Mouse (Mus musculus) skeletal muscle tissue, adult 2 months (tissue): Measurements from ENCODE around the gene Dbf4.

Experiments used
- DNase-seq: peaks from one replicate; pipeline ENCODE4 v3.0.0-alpha.2; 2012; ENCODE audit warnings: low read depth, low spot score

The Dbf4 gene

DNA sequence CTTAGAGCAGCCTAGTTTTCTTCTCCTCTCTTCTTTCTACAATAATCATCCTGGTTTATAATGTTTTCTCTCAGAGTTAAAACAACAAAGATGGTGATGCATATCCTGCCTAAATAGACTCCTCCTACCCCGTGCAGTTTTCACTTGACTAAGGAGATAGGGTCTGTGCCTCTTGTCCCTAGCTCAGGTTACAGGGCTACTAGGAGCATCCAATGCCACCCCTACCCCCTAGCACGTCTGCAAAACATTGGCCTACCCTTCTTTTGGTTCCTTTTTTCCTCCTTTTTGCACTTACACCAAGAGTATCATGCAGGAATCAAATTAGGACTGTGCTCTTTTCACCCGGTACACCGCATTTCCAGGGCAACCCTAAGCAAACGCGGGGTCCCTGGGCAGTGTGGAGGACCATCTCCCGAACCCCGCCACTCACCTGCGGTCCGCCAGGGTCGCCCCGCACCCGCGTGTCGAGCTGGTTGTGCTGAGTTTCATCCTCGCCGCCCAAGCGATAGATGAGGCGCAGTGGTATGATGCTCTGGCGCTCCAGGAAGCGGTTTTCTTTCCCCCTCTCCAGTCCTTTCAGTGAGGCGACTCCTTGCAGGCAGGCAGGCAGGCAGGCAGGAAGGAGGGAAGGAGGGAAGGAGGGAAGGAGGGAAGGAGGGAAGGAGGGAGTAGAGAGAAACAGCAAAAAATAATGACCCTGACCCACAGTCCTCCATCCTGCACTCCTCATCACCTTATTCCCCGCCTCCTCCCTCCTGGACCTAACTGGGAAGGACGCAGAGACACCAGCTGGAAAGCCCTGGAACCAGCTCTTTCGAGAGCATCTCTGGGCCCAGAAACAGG is 55.5 kb downstream of the Dbf4 start:
- DNase-seq = no peak

DNA sequence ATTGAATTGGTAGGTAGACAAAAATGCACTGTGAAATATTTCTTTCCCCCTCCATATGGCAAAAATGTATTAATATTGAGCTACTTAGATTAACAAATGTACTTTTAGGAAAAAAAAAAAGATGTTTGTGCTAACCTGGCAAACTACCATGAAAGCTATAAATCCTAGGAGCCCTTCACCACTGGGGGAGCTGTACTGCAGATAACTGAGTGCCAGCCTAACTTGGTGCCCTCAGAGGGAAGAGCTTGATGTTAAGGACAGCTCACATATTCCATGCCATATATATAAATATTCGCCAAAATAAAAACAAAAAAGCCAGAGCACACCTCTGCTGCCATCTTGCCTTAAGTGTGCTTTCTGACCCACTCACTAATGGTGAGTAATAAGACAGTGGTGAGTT is 60.2 kb downstream of the Dbf4 start:
- DNase-seq = no peak

DNA sequence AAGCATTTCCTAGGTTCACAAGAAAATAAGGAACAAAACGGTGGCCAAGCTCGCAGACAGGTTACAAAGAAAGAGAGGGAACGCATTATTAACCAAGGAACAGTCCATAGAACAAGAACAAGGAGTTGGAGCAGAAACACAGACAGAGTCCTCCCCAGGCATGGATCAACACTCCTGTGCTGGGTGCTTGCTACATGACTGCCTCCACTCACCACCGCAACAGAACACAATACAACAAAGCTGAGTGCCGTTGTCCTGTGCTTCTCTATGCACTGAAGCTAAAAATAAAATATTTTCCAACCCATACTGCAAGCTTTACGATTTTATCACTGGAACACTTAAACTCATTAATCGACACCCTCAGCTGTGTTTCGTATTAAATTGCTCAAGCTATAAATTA is 64.8 kb downstream of the Dbf4 start:
- no peak for DNase-seq

DNA sequence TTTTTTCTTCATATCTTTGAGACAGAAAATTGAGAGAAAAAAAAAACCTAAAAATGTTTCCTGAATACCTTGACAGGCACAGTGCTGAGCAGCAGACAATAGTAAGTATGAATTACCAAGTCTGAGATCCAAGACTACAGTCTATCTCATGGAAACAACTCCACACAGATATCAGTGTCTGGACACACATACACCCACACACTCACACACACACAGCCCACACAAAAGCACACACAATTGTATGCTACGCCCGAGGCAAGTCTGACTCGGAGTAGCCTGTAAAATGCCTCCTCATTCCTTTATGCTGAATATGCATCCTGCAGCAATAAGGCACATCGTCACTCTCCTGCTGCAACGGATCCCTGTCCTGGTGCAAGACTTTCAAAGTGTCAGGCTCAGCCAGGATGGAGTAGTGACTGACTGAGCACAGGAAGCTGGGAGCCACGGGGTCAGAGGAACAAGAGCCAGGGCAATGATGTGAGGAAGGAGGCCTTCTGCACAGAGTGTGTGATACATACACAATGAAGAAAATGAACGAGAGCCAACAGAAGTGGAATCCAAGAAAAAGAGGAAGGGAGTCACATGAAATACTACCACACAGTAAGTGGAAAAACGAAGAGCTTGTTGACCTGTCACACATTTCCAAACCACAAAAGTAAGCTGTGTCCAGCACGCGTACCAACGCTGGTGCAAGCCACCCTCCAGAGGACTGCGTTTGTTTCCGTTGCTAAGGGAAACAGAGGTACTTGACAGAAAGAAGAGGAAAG is 65.4 kb downstream of the Dbf4 start:
- DNase-seq = peak; percentile 20

DNA sequence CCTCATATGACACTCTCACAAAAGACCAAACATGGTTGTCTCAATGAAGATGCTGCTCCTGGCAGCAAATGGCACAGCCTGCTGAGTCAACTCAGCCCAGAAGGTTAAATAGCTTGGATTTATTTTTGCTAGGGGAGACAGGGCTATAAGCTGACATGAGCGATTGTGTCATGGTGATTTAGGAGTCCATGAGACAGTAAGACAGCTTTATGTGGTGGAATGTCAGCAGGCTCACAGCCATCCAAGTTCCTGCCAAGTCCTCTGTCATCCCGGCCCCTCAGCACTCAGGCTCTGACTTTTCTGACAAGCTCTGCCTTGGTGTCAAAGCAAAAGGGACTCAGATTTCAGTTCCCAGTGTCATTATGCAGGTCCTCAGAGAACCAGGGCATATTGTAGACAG is 66.2 kb downstream of the Dbf4 start:
- DNase-seq = peak; percentile 14

DNA sequence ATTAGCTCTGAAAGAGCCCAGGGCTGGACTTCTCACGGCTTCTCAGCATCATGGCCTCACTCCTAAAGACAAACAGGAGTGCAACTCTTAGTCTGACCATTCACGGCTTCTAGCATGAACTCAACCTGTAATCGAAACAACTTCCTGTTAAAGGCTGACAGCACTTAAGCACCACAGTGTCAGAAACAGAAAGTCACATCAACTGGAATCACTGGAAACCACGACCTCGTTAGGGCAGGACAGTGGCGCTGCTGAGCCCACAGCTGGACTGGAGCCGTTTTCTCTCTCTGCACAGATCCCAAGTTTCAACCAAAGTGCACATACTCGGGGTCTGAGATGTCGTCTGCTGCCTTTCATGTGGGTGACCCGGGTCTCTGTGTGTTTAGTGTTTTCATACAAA is 73.0 kb downstream of the Dbf4 start:
- no peak for DNase-seq
